Mouse (Mus musculus) G1E (cell line): Measurements from ENCODE around the gene Traf3ip1. TPM values are rescaled to one million over a fixed set of nuclear protein-coding genes. Genes with fewer than 3 reads are reported as not detected.

Experiments used
- ATAC-seq: 2 replicates; pipeline ENCODE4 v1.8.0; 2016; ENCODE audit warnings: mild to moderate bottlenecking; ENCODE audit not compliant: insufficient number of reproducible peaks, poor library complexity, low FRiP score, severe bottlenecking; ENCODE audit errors: extremely low read depth
- DNase-seq: peaks from one replicate; pipeline ENCODE4 v3.0.0; 2012; ENCODE audit warnings: low spot score
- H3K27me3 ChIP-seq: 2 replicates; pipeline ENCODE4 v1.6.1; 2012; ENCODE audit warnings: mild to moderate bottlenecking, low read length, inconsistent platforms; ENCODE audit not compliant: insufficient read depth
- H3K36me3 ChIP-seq: replicated peaks from 2 replicates; pipeline ENCODE3; 2012; ENCODE audit warnings: mild to moderate bottlenecking, inconsistent platforms
- H3K4me1 ChIP-seq: 2 replicates; pipeline ENCODE4 v1.6.1; 2012; ENCODE audit warnings: low read depth, low read length, inconsistent platforms, mixed read lengths; ENCODE audit not compliant: insufficient read depth
- H3K4me3 ChIP-seq: 2 replicates; pipeline ENCODE4 v1.5.1; 2012; ENCODE audit warnings: low read depth, mild to moderate bottlenecking, inconsistent platforms, low read length, moderate library complexity, mixed read lengths
- H3K9me3 ChIP-seq: replicated peaks from 2 replicates; pipeline ENCODE4 v1.6.1; 2012; ENCODE audit warnings: inconsistent platforms
- CTCF ChIP-seq: IDR thresholded peaks from 2 replicates; pipeline ENCODE4 v1.5.1; 2012; ENCODE audit warnings: low read depth, low read length, inconsistent platforms, mixed read lengths
- GATA1 ChIP-seq: IDR thresholded peaks from 2 replicates; pipeline ENCODE4 v1.6.1; 2012; ENCODE audit warnings: borderline replicate concordance, low read length, inconsistent platforms, mixed read lengths
- GATA2 ChIP-seq: IDR thresholded peaks from 2 replicates; pipeline ENCODE4 v1.6.1; 2012; ENCODE audit warnings: low read depth, low read length, inconsistent platforms, borderline replicate concordance
- POLR2AphosphoS5 ChIP-seq: IDR thresholded peaks from 2 replicates; pipeline ENCODE4 v1.6.1; 2012; ENCODE audit warnings: low read depth, low read length, inconsistent platforms; ENCODE audit not compliant: insufficient replicate concordance
- TAL1 ChIP-seq: conservative IDR thresholded peaks from 2 replicates; pipeline ENCODE4 v1.6.1; 2012; ENCODE audit warnings: low read depth, low read length, inconsistent platforms, mixed read lengths
- polyA plus RNA-seq: library from polyadenylated mRNA; stranded (reverse); fragments of >175 nt; gene quantifications from 2 replicates; pipeline ENCODE4 v1.2.3, GENCODE M21; 2012
- total RNA-seq, 2 experiments: library from RNA; stranded (forward) in 1 of 2; stranded (reverse) in 1 of 2; fragments of 200-1000 nt in 1 of 2; fragments of >200 nt in 1 of 2; fragmentation: Nextera tagmentation in 1 of 2; gene quantifications; 2 replicates each; pipeline ENCODE4 v1.2.3; 2014 to 2017

Gene Traf3ip1
- total and polyA plus RNA-seq, 3 experiments = 9.7 to 17.8 (median 12.7) TPM

- peaks cover 8% of the 10 kb centered on the region for H3K9me3 ChIP-seq
- no peak for DNase-seq
- H3K27me3 ChIP-seq = no peaks in the 10 kb centered on the region
- no peak for ATAC-seq
- H3K4me1 ChIP-seq = peaks cover 65% of the 10 kb centered on the region
- H3K4me3 ChIP-seq = no peak overlapping the region
- no peak for TF ChIP-seq CTCF
- no peak for TF ChIP-seq GATA2
- no peak for TF ChIP-seq POLR2AphosphoS5
- TF ChIP-seq TAL1 = no peak
- TF ChIP-seq GATA1 = no peak
- peaks cover 73% of the 10 kb centered on the region for H3K36me3 ChIP-seq
These were observed 42.8 kb upstream of the Traf3ip1 start for GRCm38 (mm10) chr1:91451547-91452084.

- ATAC-seq (no peak), DNase-seq (peak; percentile 57)
- TF ChIP-seq TAL1 = no peak
- TF ChIP-seq POLR2AphosphoS5 = no peak
These were observed 40.5 kb upstream of the Traf3ip1 start for GRCm38 (mm10) chr1:91453932-91454331.

GRCm38 (mm10) chr1:91454366-91454765, 40.1 kb upstream of the Traf3ip1 start:
- ATAC-seq = no peak

More at GRCm38 (mm10) chr1:91453932-91454331, 40.5 kb upstream of the Traf3ip1 start:
- no peak overlapping the region for H3K4me3 ChIP-seq
- H3K9me3 ChIP-seq = no peaks in the 10 kb centered on the region
- peaks cover 81% of the 10 kb centered on the region for H3K4me1 ChIP-seq
- H3K27me3 ChIP-seq = no peaks in the 10 kb centered on the region
- peaks cover 55% of the 10 kb centered on the region for H3K36me3 ChIP-seq

GRCm38 (mm10) chr1:91454927-91455326, 39.5 kb upstream of the Traf3ip1 start:
- DNase-seq = no peak
- Histone ChIP-seq H3K27me3 (no peaks in the 10 kb centered on the region), H3K36me3 (peaks cover 45% of the 10 kb centered on the region), H3K9me3 (no peaks in the 10 kb centered on the region), H3K4me3 (no peak overlapping the region), H3K4me1 (peaks cover 77% of the 10 kb centered on the region)
- TF ChIP-seq CTCF = no peak
- TF ChIP-seq POLR2AphosphoS5 = no peak
- TF ChIP-seq GATA2 = no peak
- TF ChIP-seq GATA1 = no peak
- no peak for TF ChIP-seq TAL1
- ATAC-seq = no peak

More at GRCm38 (mm10) chr1:91454366-91454765, 40.1 kb upstream of the Traf3ip1 start:
- no peak for DNase-seq
- TF ChIP-seq POLR2AphosphoS5 = no peak
- no peak for TF ChIP-seq GATA1
- TF ChIP-seq TAL1 = no peak
- no peak for TF ChIP-seq GATA2
- TF ChIP-seq CTCF = no peak
- no peaks in the 10 kb centered on the region for H3K9me3 ChIP-seq
- H3K4me3 ChIP-seq = no peak overlapping the region
- H3K36me3 ChIP-seq = peaks cover 51% of the 10 kb centered on the region
- no peaks in the 10 kb centered on the region for H3K27me3 ChIP-seq
- peaks cover 78% of the 10 kb centered on the region for H3K4me1 ChIP-seq

GRCm38 (mm10) chr1:91455661-91456161, 38.7 kb upstream of the Traf3ip1 start:
- peaks cover 38% of the 10 kb centered on the region for H3K36me3 ChIP-seq
- no peak overlapping the region; the same call in 1 of the 2 replicates for H3K4me3 ChIP-seq
- TF ChIP-seq GATA1 (no peak), GATA2 (no peak), CTCF (no peak), TAL1 (no peak), POLR2AphosphoS5 (no peak)
- ATAC-seq = no peak
- peaks cover 79% of the 10 kb centered on the region for H3K4me1 ChIP-seq
- H3K9me3 ChIP-seq = no peaks in the 10 kb centered on the region
- no peaks in the 10 kb centered on the region for H3K27me3 ChIP-seq
- DNase-seq = no peak

GRCm38 (mm10) chr1:91456301-91456801, 38.1 kb upstream of the Traf3ip1 start:
- DNase-seq (no peak), ATAC-seq (no peak)
- TF ChIP-seq POLR2AphosphoS5 (no peak), CTCF (no peak), GATA1 (no peak), GATA2 (no peak), TAL1 (no peak)
- H3K27me3 ChIP-seq = no peaks in the 10 kb centered on the region
- peaks cover 81% of the 10 kb centered on the region for H3K4me1 ChIP-seq
- H3K4me3 ChIP-seq = no peak overlapping the region; the same call in 1 of the 2 replicates
- H3K9me3 ChIP-seq = no peaks in the 10 kb centered on the region
- H3K36me3 ChIP-seq = peaks cover 31% of the 10 kb centered on the region
